Mouse (Mus musculus): ENCODE measurements around the gene Inpp5a.
A peak's percentile ranks its signal among the peaks of the same experiment; 100 is the strongest.

Gene Inpp5a

DNA sequence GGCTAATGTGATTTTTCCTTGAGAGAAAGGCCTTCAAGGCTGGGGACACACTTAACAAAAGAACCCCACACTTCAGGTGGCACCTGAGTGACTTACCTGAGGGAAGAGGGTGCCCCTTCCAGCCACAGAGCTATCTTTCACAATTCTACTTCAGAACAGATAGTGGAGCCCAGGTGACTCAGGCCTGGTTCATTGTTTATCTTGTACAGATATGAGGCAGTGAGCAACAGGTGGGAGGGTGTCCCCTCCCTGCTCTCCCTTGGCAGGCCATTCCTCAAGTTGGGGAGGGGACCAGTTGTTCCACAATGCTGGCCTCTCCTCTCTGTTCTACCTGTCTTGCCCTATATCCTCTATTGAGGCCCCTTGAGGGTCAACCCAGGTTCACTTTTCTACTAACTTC lies 17.5 kb upstream of the Inpp5a start:
- no peak for DNase-seq

DNA sequence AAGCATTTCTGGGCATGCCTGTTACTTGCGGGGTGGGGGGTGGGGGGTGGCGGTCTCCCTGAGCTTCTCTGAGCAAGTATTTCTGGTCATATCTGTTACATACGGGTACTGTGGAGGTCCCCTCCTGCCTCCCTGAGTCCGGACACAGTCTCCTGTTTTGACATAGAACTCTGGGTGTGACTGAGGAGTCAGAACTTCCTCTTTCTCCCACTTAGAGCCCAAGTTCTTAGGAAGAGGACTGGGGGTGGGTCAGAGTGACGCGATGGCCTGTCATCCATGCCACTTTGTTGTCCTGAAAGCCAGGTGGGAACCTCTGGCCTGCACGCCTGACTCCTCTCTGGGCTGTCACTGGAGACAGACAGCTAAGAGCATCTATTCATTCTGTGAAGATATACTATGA lies 11.5 kb upstream of the Inpp5a start:
- no peak for DNase-seq

DNA sequence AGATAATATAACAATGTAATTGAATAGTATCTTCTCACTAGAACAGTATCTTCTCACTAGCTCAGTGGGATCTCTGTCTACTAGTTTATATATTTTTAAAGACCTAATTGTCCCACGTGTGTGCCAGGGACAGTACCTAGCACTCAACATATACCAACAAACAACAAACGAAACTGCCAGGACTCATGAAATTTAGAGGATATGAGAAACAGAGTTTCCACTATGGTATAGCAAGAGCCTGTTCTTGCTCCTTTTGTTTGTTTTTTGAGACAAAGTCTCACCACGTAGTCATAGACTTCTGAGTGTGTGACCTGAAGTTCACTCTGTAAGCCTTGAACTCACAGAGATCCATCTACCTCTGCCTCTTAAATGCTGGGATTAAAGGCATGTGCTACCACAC lies 10.6 kb upstream of the Inpp5a start:
- DNase-seq = no peak

DNA sequence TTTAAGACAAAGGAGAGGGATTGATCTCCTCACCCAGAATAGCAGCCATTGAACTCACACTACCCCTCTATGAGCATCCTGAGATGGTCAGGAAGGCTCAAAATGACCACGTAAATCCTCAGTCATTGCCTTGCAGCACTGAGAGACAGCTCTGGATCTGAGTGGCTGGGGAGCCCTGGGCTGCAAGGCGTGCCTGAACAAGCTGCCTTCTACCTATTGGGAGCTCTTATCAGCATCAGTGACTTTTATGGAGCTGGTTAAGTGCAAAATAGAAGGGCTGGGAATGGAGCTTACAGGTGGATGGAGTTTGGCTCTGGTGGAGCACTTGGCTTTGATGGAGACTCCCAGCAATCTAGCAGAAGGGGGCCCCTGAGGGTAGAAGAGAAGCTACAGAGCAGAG lies 9.2 kb upstream of the Inpp5a start:
- no peak for DNase-seq

DNA sequence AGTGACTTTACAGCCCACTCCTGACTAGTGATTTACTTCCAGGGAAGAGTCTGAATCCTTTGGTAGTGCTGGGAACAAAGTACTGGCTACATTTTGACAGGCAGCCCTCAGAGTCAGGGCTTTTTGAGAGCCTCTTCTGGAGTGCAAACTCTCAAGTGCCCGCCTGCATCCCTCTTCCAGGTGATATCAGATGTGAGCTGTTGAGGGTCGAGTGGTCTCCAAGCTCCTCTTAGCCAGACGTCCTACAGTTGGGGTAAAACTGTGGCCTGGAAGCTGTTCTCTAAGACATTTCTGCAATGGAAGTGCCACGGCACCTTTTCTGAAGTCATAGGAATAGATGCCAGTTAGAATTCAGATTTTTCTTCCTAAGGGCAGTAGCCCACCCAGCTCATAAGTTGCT lies 8.7 kb upstream of the Inpp5a start:
- no peak for DNase-seq

DNA sequence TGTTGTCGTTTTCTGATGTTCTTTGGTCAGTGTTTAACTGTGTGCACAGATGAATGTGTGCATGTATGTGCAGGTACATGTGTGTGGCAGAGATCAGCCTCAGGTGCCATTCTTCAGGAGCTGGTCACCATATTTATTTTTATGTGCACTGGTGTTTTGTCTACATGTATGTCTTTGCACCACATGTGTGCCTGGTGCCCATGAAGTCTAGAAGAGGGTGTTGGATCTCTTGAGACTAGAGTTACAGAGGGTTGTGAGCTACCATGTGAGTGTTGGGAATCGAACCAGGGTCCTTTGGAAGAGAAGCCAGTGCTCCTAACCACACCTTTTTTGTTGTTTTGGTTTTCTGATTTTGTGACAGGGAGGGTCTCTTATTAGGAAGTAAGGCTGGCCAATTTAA lies 7.0 kb upstream of the Inpp5a start:
- DNase-seq = no peak

DNA sequence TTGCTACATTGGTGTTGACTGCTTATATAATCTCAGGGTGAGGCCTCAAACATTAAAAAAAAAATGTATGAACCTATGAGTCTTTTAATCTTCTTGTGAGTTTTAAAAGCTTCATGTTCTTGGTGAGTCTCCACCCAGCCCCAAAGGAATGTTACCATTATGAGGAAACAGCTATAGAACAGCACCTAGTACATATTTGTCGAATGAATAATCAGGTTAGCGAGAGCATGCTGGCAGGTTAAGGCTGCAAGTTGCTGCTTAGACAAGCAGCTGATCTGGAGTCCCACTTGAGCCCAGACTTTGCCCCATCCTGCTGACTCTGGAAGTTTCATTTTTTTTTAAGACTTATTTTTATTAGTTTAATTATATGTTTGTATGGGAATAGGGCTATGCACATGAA lies 6.1 kb upstream of the Inpp5a start:
- DNase-seq = no peak

DNA sequence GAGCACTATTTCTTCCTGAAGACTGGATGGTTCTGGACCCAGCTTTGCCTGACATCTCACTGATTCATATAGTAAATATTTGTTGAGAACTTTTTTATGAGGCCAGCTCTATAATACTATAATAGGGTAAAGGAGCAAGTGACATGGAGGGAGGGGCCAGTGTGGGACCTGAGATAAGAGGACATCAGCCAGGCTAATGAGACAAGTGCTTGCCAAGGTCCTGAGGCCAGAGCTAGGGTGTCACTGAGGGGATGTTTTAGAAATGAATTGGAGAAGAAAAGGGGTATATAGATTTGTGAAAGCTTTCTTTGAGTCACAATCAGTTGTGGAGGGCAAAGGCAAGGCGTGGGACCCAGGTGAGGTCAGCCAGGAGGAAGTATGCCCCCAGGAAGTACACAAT lies 4.4 kb upstream of the Inpp5a start:
- DNase-seq = peak in 1 of 2 experiments; percentile 2

DNA sequence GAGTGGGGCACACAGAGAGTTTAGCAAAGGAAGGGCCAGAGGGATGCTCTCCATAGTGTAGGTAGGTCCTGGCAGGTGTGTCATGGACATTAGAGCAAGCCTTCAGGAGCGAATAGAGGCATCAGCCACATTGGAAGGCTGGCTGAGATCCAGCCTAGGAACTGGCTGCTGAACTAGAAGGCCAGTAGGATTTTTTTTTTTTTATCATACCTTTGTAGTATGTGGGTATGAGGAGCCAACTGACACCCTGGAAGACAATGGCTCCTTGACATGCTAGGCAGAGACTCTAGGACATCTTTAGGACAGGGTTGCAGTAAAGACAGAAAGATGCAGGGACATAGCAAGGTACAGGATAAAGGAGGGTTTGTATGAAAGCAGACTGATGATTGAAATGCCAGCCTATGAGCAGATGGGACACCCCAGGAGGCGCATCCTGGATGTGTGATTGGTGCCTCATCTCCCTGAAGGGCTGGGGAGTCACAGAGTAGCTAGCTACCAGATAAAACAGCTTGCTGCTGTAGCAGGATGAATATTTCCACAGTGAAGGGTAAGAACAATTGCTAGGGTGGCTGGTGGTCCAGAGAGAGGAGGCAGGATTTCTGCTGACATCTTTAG lies 3.9 kb upstream of the Inpp5a start:
- DNase-seq = peak; percentile 74 to 75

DNA sequence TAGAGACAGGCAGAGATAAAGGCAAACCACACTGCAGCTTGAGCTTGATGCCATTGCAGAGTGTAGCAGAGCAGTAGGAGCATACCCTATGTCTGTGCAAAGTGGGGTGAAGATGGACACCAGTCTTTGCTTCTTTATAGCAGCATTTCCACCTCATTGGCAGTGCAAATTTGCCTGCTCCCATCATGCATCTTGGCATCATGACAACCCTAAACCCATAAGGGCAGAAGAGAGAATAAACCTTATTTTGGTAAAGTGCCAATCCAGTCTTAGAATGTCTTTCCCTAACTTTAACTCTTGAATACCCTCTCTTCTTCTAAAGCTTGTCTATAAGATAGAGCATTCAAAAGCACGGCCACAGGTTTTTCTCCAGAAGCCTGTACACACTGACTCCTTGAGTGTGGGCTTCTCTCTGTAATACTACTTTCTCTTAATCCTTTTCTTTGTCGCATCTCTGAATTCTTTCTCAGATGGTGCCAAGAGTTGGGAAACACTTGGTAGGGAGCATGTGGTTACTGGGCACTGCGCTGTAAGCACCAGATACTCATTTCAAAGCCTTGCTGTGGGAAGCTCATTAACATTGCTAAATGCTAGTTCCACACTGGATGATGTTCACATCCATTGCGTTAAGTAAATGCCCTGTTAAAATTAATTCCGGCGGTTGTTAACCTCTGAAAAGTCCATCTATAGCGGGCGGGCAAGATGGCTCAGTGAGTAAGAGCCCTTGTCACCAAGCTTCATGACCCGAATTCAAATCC lies 1.8 kb upstream of the Inpp5a start:
- peak; percentile 8 to 16 for DNase-seq

DNA sequence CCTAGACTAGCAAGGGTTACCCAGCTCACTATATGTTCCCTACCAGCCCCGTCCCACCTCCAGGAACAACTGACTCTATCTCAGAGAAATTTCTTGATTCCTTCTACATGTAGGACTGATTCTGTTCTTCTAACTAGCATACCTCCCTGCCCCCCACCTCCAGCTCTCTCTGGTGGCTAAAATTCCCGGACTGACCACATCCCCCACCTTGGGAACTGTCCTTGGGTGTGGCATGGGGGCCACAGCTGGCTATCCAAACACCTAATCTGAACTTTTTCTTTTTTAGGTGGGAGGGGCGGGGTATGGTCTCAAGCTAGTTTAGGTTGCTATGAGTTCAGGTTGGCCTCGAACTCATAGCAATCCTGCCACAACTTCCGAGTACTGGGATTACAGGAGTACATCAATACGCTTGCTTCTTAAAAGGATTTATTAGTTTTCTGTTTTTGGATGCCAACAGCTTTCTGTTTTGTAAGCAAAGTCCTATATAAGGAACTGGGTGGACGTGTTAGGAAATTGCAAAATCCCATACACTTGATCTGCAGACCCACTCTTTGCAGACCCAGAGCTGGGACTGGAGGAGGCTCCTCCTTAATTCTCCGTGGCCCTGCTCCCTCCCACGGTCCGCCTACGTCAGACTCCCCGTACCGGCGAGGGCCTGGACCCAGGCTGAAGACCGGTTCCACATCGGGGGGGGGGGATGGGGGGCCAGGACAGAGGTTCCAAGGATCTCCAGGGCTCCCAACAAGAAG lies 814 bp upstream of the Inpp5a start:
- peak in 1 of 2 experiments; percentile 41 for DNase-seq

DNA sequence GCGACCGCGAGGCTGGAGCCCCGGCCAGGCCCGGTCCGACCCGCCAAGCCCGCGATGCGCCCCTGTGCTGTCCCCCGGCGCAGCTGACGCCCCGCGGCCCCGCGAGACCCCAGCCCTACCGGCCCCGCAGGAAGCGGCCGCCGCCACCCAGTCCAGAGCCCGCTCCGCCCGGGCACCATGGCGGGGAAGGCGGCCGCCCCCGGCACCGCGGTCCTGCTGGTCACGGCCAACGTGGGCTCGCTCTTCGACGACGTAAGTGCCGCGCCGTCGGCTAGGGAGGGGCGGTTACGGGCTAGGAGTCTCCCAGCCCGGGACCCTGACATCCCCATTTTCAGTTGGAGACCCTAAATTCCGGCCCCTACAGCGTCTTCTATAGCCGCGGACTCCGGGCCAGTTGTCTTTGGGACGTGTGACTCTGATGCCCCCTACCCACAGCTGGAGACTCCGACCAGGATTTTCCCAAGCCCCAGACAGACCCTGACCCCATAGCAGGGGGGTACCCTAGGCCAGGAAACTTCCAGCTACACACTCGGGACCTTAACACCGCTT lies 378 bp downstream of the Inpp5a start:
- peak in 1 of 2 experiments; percentile 68 for DNase-seq

DNA sequence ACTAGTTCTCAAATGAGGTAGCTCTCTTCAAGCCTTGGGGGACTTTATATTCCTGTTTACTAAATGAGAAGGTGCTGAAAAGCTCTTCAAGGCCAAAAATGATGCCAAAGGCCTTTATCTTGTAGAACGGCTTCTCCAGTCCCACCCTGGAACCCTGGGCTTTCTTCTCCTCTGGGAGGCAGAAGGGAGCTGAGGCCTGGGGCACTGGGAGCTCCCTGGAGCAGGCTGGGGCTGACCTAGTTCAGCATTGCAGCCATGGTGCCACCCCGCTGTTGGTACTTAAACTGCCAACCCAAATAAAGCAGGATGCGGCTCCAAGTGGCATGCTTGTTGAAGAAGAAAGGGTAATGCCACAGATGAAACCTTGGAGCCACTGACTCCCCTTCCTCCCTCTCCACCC lies 1.5 kb downstream of the Inpp5a start:
- peak; percentile 66 to 73 for DNase-seq

DNA sequence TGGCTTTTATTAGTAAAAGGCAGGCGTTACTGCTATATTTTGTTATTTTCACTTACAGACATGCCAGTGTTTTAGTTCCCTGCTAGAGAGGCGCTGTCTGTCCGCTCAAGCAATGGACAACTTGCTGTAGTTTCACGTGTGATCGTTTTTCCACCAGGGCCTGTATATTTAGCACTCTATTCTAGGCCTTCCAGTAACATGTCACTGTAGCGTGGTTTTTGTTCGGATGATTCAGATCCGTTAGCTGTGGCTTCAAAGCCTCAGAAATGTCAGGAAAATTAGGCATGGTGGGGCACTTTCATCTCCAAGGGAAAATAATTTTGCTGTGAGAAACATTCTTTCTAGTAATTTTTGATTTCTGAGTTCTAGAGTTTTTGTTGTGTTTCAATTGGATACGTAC lies 2.0 kb downstream of the Inpp5a start:
- no peak for DNase-seq

DNA sequence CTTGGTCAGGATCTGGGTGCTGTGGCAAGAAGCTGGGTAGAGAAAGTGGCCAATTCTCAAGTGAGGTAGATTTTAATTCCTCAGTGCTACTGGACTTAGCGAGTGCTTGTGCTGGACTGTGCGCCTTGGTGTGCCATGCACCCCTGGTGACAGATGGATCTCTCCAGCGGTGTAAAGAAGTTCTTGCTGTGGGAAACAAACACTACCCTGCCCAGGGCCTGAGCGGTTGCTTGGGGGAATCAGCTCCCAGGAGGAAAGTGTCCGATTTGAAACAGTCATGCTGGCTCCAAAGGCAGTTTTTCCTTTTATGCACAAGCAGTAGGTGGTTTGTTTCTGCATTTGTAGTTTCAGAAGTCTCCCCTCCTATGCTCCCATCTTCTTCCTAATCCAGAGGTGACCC lies 2.8 kb downstream of the Inpp5a start:
- DNase-seq = peak; percentile 8 to 21

DNA sequence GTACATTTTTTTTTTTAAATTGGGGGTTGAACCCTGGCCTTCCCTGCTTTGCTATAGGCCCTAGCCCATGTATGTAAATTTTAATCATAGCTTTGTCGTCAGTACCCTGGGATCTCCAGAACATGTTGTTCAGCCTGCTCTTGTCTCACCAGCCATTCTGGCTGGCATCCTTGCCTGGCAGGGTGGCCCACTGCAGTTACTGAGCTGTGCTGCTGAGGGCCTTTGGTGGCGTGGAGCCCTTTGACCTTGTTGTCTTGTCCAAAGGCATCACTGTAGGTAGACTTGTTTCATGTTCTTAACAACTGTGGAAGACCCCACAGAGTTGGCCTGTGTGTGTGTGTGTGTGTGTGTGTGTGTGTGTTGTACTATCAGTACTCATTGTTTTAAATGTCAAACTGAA lies 3.2 kb downstream of the Inpp5a start:
- peak; percentile 25 to 32 for DNase-seq

DNA sequence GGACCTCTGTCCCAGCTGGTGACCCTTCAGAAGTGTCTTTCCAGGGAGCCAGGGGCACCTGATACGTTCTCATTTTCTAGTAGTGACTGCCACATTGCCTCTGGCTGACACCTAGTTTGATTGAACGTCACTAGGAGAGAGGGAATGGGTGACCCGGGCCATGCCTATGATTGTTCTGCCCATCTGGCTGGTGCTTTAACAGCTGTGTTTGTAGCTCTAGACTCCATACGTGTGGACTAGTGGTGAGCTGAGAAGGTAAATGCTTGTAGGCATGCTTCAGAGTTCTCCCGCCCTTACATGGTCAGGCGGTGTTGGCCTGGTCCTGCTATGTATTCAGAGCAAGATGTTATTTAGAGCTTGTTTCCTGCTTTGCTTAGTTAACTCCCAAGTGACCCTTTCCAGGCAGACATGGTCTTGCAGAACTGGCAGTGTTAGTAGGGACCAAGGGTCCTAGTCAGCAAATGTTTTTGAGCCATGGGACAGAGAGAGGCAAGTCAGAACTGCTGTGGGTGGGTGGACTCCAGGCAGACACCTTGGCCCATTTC lies 3.9 kb downstream of the Inpp5a start:
- peak; percentile 6 to 11 for DNase-seq

DNA sequence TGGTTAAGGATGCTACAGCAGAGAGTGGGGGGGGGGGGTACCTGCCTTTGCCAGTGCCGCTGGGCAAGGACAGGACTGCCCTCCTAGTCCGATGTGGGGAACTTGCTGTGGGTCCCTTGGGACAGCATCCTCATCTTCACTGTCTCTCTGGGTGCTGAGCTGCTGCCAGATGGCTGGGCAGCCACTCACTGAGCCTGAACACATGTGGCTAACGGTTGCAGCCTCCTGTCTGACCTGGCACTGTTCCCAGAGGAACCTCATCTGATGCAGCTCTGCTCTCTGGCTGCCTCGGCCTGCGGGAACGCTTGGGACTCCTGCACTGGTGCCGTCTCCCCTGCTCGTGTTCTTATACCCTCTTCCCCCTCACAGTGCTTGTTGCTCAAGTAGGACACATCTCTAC lies 8.6 kb downstream of the Inpp5a start:
- peak; percentile 65 to 73 for DNase-seq

DNA sequence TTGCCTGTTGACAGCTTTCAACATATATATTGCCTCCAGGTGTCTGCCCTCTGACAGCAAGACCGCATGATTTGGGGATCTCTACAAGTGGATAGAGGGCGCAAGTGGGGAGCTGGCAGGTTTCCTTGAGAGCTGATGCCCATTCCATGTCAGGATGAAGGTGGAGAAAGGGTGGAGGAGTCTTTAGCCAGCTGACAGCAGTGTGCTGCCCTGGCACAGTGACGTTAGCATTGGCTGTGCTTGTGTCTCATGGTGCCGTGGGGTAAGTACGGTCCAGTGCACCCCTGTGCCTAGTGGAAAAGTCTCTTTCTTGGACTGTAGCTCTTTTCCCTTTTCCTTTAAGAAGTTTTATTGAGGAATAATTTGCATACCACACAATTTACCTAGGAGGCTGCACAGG lies 9.2 kb downstream of the Inpp5a start:
- peak; percentile 63 to 74 for DNase-seq

DNA sequence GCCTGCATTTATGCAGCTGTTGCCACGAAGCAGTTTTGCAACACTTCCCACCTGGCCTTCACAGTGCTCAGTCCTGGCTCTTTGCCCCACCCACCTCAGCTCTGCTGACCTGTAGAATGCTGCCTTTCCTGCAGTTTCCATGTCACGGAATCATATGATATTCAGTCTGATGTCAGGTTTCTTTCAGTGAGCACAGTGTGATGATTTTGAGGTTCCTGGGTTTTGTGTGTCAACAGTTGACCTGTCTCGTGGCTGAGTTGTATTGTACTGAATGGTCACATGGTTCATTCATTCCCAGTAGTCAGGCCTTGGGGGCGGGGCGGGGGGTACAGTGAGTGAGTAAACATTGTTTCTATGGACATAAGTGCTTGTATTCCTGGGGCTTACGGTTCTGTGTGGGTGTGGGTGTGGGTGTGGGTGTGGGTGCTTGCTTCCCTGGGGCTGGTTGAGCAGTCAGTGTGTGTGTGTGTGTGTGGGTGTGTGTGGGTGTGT lies 9.7 kb downstream of the Inpp5a start:
- DNase-seq = peak; percentile 27 to 34

DNA sequence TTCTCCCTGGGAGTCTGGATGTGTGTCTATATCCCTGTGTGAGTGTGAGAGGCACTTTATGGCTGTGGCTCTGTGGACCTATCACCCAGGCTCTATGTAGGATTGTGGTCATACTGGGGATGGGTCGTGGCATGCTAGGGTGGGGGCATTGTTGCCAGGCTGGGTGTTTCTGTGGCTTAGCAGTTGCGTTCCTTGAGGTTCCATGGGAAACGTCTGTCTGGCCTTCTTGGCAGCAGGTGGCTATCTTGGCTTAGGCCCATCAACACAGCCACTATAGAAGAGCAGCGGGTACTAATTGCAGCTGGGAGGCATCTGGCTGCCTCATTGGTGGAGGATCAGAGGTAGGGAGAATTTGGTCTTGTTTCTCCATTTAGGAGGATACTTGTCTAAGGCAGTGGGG lies 10.7 kb downstream of the Inpp5a start:
- no peak for DNase-seq

DNA sequence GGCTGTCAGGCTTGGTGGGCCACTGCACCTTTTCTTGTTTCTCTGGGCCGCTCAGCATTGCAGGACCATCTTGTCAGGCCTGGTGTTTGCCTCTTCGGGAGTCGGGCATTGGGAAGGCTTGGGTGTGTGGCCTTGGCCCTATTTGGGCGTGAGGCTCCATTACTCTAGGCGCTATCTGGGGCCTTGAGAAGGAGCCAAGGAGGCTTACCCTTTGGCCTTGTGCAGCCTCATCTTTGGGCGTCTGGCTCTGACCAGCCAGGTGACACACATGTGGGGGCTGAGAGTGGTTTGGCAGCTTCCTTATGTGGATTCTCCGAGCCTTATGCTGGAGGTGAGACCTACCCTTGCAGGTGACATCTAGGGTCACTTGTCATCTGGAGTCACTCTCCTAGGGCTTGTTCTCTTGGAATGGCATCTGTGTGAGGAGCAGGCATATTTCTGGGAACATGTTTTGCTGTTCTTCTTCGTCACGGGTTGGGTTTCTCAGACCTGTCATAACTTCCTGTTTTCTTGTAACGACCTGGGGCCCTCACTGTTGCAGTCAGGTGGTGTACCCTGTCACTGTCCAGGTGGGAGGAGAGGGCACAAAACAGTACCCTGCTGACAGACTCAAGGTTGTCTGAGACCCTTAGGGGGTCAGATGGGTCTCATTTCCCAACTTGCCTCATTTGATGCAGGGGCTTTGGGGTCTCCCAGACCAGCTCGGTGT lies 11.2 kb downstream of the Inpp5a start:
- DNase-seq = peak in 1 of 2 experiments; percentile 14

DNA sequence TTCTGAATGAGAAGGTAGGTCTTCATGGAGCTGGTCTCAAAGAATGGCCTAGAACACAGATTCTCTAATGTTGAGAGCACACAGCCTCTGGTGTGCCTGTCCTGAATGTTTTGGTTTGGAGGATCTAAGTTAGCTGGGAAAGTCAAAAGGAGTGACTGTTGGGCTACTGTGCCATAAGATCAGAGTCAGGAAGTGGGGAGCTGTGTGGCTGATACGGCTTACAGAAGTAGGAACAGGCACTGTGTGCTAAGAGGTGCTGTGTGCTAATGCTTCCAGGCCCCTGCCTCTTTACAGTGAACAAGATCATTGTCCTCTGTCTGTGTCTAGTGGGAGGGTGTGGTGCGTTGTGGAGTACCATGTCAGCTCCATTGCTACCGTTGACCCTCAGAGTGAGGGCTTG lies 12.0 kb downstream of the Inpp5a start:
- no peak for DNase-seq

Data from cerebellum, postnatal 14 days (tissue).